Mouse (Mus musculus): Measurements from ENCODE around the gene Cldn7. TPM values are rescaled to one million over a fixed set of nuclear protein-coding genes. Genes with fewer than 3 reads are reported as not detected.

Gene Cldn7
- polyA plus RNA-seq, 1 experiment, result not detected

DNA sequence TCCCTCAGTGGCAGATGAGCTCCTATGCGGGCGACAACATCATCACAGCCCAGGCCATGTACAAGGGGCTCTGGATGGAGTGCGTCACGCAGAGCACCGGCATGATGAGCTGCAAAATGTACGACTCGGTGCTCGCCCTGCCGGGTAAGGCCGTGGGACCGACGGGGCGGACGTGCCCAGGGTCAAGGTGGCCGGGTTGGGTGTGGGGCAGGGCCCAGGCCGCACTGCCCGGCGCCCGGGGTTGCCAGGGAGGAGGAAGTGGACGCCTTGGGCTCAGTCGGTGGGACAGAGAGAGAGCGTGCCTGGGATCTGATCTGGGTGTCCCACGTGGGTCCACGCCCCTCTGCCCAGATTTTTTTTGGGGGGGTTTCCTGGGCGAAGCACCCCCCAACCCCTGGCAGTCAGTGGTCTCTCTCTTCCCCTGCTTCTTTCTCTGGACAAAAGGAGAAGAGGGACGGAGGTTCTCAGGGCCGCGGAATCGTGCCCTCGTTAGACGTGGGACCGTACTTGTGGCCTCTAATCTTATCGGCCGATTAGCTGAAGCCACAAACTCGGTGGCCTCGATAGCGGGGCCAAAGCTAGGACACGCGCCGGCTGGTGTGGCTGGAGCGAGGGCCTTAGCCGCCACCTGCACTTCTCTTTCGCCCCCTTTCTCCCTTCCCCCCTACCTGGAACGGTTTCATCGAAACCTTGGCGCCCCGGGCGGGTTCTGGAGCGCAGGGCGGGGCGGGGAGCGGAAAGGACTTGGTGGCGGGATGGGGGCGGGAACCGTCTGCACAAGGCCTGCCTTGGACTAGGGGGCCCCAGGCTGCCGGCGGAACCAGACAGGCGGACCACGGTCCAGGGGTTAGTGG is 1.7 kb downstream of the Cldn7 start:
- H3K4me2 ChIP-seq (ENCODE audit: low read depth), result no peak overlapping the region
- no peak overlapping the region for H3ac ChIP-seq (ENCODE audit: control insufficient read depth, insufficient read length)
- peaks cover 19% of the 10 kb centered on the region for H3K36me3 ChIP-seq (ENCODE audit: control insufficient read depth, insufficient read depth)
- H3K27me3 ChIP-seq (ENCODE audit: control insufficient read depth, insufficient read depth, insufficient read length), result peaks cover 36% of the 10 kb centered on the region
- TF ChIP-seq USF1 (IDR thresholded peaks at IDR 0.05; ENCODE audit: low read depth) (no peak), E2F4 (IDR thresholded peaks at IDR 0.05; ENCODE audit: insufficient read depth) (no peak), POLR2AphosphoS2 (IDR thresholded peaks at IDR 0.05; ENCODE audit: insufficient read length, low read depth) (peak; percentile 20), POLR2A (IDR thresholded peaks at IDR 0.05; ENCODE audit: insufficient read length, low read depth) (no peak), MYOG (IDR thresholded peaks at IDR 0.05; ENCODE audit: control insufficient read depth in 1 of 3, insufficient read depth in 1 of 3, insufficient read length in 2 of 3, low read depth in 2 of 3) (no peak)
- H3K79me2 ChIP-seq (ENCODE audit: control insufficient read depth, insufficient read depth), result no peaks in the 10 kb centered on the region
- H3K4me3 ChIP-seq, result no peak overlapping the region

DNA sequence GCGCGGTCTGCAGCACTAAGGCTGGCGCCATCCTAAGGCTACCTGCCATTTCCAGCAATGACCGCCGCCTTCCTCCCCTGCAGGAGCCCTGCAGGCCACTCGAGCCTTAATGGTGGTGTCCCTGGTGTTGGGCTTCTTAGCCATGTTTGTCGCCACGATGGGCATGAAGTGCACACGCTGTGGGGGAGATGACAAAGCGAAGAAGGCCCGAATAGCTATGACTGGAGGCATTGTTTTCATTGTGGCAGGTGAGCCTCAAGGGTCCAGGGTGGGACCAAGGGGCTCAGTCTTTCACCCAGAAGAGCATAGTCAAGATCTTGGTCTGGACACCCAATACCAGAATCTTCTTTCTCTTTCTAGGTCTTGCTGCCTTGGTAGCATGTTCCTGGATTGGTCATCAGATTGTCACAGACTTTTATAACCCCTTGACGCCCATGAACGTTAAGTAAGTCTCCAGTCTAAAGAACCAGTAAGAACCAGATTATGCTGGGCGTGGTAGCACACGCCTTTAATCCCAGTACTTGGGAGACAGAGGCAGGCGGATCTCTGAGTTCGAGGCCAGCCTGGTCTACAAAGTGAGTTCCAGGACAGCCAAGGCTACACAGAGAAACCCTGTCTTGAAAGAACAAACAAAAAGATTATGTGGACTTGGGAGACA is 2.4 kb downstream of the Cldn7 start:
- Histone ChIP-seq H3K4me2 (ENCODE audit: low read depth) (no peak overlapping the region), H3K4me3 (no peak overlapping the region), H3K36me3 (ENCODE audit: control insufficient read depth, insufficient read depth) (peaks cover 20% of the 10 kb centered on the region), H3ac (ENCODE audit: control insufficient read depth, insufficient read length) (no peak overlapping the region), H3K27me3 (ENCODE audit: control insufficient read depth, insufficient read depth, insufficient read length) (peaks cover 34% of the 10 kb centered on the region), H3K79me2 (ENCODE audit: control insufficient read depth, insufficient read depth) (no peaks in the 10 kb centered on the region)
- TF ChIP-seq POLR2AphosphoS2 (IDR thresholded peaks at IDR 0.05; ENCODE audit: insufficient read length, low read depth) (no peak), REST (IDR thresholded peaks at IDR 0.05; ENCODE audit: insufficient read depth, insufficient read length) (no peak), SRF (IDR thresholded peaks at IDR 0.05; ENCODE audit: control insufficient read depth, insufficient read length, low read depth) (no peak), TCF3 (IDR thresholded peaks at IDR 0.05; ENCODE audit: insufficient read length, low read depth) (no peak), MYOD1 (IDR thresholded peaks at IDR 0.05; ENCODE audit: control insufficient read depth in 1 of 3, insufficient read length in 2 of 3, low read depth in 2 of 3) (no peak), E2F4 (IDR thresholded peaks at IDR 0.05; ENCODE audit: insufficient read depth) (no peak), MAX (IDR thresholded peaks at IDR 0.05; ENCODE audit: low read depth) (no peak), USF1 (IDR thresholded peaks at IDR 0.05; ENCODE audit: low read depth) (no peak), POLR2A (IDR thresholded peaks at IDR 0.05; ENCODE audit: insufficient read length, low read depth) (no peak), TCF12 (IDR thresholded peaks at IDR 0.05; ENCODE audit: insufficient read depth, poor library complexity, severe bottlenecking) (no peak), MYOG (IDR thresholded peaks at IDR 0.05; ENCODE audit: control insufficient read depth in 1 of 3, insufficient read depth in 1 of 3, insufficient read length in 2 of 3, low read depth in 2 of 3) (no peak), CEBPB (IDR thresholded peaks at IDR 0.05; ENCODE audit: insufficient read depth, poor library complexity, severe bottlenecking) (no peak)

DNA sequence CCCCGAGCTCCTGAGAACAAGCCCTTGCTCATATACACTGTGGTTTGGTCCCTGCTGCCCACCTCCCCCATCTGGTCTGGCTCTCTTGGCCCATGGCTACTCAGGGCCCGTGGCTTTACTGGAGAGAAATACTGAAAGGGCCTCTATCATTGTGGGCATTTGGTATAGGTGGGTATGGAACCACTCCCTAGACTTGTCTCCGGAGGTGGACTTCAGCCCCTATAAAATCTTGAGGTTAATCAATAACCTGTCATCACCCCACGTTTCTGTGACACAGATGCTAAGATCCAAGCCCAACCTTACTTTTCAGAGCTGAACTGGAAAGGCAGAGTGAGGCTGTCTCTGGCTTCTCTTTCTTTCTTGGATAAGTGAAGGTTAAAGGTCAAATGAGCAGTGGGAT is 4.2 kb downstream of the Cldn7 start:
- H3K4me3 ChIP-seq, result no peak overlapping the region
- peaks cover 23% of the 10 kb centered on the region for H3K27me3 ChIP-seq (ENCODE audit: control insufficient read depth, insufficient read depth, insufficient read length)
- no peak for TF ChIP-seq POLR2A (IDR thresholded peaks at IDR 0.05; ENCODE audit: insufficient read length, low read depth)
- no peak for TF ChIP-seq CEBPB (IDR thresholded peaks at IDR 0.05; ENCODE audit: insufficient read depth, poor library complexity, severe bottlenecking)
- TF ChIP-seq MYOD1 (IDR thresholded peaks at IDR 0.05; ENCODE audit: control insufficient read depth in 1 of 3, insufficient read length in 2 of 3, low read depth in 2 of 3), result no peak
- H3K4me2 ChIP-seq (ENCODE audit: low read depth), result no peak overlapping the region
- peaks cover 35% of the 10 kb centered on the region for H3K36me3 ChIP-seq (ENCODE audit: control insufficient read depth, insufficient read depth)
- no peak overlapping the region for H3ac ChIP-seq (ENCODE audit: control insufficient read depth, insufficient read length)
- no peaks in the 10 kb centered on the region for H3K79me2 ChIP-seq (ENCODE audit: control insufficient read depth, insufficient read depth)

DNA sequence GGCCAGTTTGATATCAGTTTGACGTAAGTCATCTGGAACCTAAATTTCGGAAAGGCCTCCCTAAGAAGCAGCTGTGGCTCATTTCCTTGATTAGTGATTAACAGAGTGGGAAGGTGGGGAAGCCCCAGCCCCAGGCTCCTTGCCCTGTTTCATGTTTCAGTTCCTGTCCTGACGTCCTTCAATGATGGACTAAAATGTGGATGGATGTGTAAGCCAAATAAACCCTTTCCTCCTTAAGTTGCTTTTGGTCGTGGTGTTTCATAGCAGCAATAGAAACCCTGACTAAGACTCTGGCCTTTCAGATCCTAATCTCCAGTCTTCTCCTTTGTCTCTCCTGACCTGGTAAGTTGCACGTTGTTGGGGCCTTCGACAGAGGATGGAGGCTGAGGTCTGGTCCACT is 5.6 kb downstream of the Cldn7 start:
- TF ChIP-seq E2F4 (IDR thresholded peaks at IDR 0.05; ENCODE audit: insufficient read depth) (no peak), POLR2AphosphoS2 (IDR thresholded peaks at IDR 0.05; ENCODE audit: insufficient read length, low read depth) (no peak), SRF (IDR thresholded peaks at IDR 0.05; ENCODE audit: control insufficient read depth, insufficient read length, low read depth) (no peak), POLR2A (IDR thresholded peaks at IDR 0.05; ENCODE audit: insufficient read length, low read depth) (no peak), REST (IDR thresholded peaks at IDR 0.05; ENCODE audit: insufficient read depth, insufficient read length) (no peak), TCF3 (IDR thresholded peaks at IDR 0.05; ENCODE audit: insufficient read length, low read depth) (no peak), MYOG (IDR thresholded peaks at IDR 0.05; ENCODE audit: control insufficient read depth in 1 of 3, insufficient read depth in 1 of 3, insufficient read length in 2 of 3, low read depth in 2 of 3) (no peak)
- Histone ChIP-seq H3K4me2 (ENCODE audit: low read depth) (no peak overlapping the region), H3K4me3 (no peak overlapping the region), H3K79me2 (ENCODE audit: control insufficient read depth, insufficient read depth) (no peaks in the 10 kb centered on the region), H3K36me3 (ENCODE audit: control insufficient read depth, insufficient read depth) (peaks cover 48% of the 10 kb centered on the region), H3ac (ENCODE audit: control insufficient read depth, insufficient read length) (no peak overlapping the region), H3K27me3 (ENCODE audit: control insufficient read depth, insufficient read depth, insufficient read length) (peaks cover 15% of the 10 kb centered on the region)

DNA sequence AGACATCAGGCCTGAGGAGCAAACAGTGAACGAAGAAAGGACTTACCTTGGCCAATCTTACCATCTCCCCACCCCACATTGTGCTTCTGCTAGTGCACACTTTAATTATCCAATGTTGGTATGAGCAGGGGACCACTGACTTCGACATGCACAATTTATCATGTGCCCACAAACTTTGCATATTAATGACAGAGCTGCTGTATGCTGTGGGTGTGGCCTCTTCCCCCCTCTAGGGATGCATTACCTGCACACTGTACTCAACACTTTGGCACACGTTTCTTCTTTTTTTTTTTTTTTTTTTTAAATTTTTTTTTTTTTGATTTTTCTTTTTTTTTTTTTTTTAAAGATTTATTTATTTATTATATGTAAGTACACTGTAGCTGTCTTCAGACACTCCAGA is 6.2 kb downstream of the Cldn7 start:
- Histone ChIP-seq H3K27me3 (ENCODE audit: control insufficient read depth, insufficient read depth, insufficient read length) (peaks cover 11% of the 10 kb centered on the region), H3K4me2 (ENCODE audit: low read depth) (no peak overlapping the region), H3K36me3 (ENCODE audit: control insufficient read depth, insufficient read depth) (peaks cover 53% of the 10 kb centered on the region), H3K4me3 (no peak overlapping the region), H3ac (ENCODE audit: control insufficient read depth, insufficient read length) (no peak overlapping the region), H3K79me2 (ENCODE audit: control insufficient read depth, insufficient read depth) (no peaks in the 10 kb centered on the region)
- TF ChIP-seq POLR2A (IDR thresholded peaks at IDR 0.05; ENCODE audit: insufficient read length, low read depth) (no peak), MYOD1 (IDR thresholded peaks at IDR 0.05; ENCODE audit: control insufficient read depth in 1 of 3, insufficient read length in 2 of 3, low read depth in 2 of 3) (no peak), MAX (IDR thresholded peaks at IDR 0.05; ENCODE audit: low read depth) (no peak), CEBPB (IDR thresholded peaks at IDR 0.05; ENCODE audit: insufficient read depth, poor library complexity, severe bottlenecking) (no peak), TCF3 (IDR thresholded peaks at IDR 0.05; ENCODE audit: insufficient read length, low read depth) (no peak), POLR2AphosphoS2 (IDR thresholded peaks at IDR 0.05; ENCODE audit: insufficient read length, low read depth) (no peak)
